Mouse (Mus musculus): ENCODE measurements around the gene Aimp1.

- TF ChIP-seq POLR2A (IDR thresholded peaks at IDR 0.05; ENCODE audit: borderline replicate concordance, low read depth, low read length) (no peak), CTCF (IDR thresholded peaks at IDR 0.05; ENCODE audit: low read depth, low read length) (no peak)
Observed at GRCm38 (mm10) chr3:132644071-132644470, 40.1 kb downstream of the Aimp1 start.
